Mouse (Mus musculus) brain, embryonic 18.5 days (tissue): Measurements from ENCODE around the gene Prr3.
"Not testable (repeated sequence)": the region's sequence is repeated elsewhere in the genome, so short reads cannot be mapped to it uniquely, and the experiment has no call there.

Source experiments
- DNase-seq: peaks from one replicate; pipeline ENCODE4 v3.0.0-alpha.2; 2012; ENCODE audit warnings: low read depth, low spot score

Prr3 gene

DNA sequence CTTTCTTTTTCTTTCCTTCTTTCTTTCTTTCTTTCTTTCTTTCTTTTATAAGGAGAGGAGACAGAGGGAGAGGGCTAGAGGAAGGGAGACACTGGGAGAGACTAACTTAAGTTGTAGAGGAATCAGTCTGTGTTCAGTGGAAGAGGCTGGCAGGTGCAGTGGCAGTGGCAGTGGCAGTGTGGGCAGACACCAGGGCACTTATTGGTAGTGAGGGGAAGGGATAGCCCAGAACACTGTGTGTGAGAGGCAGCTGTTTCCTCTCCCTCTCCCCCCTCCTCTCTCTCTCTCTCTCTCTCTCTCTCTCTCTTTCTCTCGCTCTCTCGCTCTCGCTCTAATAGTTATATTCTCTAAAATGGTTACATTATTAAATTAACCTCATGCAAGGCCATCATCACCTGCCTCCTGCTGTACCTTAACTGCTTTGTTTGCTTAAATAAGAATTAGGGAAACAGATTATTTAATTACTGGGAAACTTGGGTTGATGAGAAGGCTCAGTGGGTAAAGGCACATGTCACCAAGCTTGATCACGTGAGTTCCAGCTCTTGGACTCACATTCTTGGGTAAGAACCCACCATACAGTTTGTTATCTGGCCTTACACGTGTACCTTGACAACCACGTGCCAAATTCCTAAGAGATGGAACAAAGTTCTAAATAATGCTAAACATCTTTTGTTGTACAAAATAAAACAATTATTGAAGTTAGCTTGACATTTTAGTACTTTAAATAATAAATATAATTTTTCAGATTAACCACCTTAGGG is 18.7 kb upstream of the Prr3 start:
- DNase-seq = no peak

- no peak for DNase-seq
Measured at GRCm38 (mm10) chr17:35997713-35998510, 17.9 kb upstream of the Prr3 start.

GRCm38 (mm10) chr17:35996949-35997348 is 16.9 kb upstream of the Prr3 start:
- peak; percentile 78 for DNase-seq

DNA sequence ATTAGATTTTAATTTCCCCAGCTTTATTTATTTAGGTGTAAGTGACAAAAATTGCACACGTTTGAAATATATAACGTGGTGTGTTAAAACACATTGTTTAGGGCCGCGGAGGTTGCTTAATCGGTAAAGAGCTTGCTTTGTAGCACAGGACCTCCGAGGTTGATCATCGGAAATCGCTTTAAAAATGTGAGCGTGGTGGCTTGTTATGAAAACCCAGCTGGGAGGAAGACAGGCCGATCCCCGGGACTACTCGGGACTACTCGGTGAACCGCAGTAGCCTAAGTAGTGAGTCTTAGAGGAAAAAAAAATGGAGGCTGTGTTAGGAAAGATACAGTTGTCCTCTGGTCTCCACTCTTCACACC is 14.8 kb upstream of the Prr3 start:
- no peak for DNase-seq

GRCm38 (mm10) chr17:35994175-35994878 is 14.3 kb upstream of the Prr3 start:
- DNase-seq = peak; percentile 78

- peak; percentile 55 for DNase-seq
Measured at GRCm38 (mm10) chr17:35993675-35994074, 13.6 kb upstream of the Prr3 start.

DNA sequence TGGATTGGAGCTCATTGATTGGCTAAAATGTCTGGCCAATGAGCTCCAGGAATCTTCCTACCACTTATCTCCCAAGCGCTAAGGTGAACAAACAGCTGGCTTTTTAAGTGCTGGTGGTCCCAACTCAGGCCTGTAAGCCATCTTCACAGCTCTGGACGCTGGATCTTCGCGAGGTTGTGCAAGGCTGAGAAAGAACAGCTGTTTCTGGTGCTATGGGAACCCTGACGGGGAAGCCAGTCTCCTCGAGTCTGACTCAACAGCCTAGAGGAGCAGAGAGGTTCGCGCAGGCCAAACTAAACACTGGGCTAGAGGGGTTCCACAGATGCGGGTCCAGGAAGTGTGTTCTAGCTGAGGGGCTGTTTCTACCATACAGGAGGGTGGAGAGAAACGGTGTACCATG is 11.7 kb upstream of the Prr3 start:
- DNase-seq = no peak

DNA sequence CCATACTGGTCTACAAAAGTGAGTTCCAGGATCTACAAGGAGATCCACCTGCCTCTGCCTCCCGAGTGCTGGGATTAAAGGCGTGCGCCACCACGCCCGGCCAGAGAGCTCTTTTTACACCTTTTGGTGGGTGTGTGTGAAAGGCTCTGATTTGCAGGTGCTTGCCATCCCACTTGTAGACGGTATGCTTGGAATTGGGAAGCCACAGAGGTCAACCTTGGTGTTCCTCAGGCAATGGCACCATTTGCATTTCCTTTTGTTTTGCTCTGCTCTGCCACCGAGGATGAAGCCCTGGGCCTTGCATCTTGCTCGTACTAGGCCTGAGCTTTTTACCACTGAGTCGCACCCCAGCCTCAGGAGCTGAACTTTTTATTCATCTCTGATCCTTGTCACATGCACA is 1.7 kb upstream of the Prr3 start:
- DNase-seq = no peak

DNA sequence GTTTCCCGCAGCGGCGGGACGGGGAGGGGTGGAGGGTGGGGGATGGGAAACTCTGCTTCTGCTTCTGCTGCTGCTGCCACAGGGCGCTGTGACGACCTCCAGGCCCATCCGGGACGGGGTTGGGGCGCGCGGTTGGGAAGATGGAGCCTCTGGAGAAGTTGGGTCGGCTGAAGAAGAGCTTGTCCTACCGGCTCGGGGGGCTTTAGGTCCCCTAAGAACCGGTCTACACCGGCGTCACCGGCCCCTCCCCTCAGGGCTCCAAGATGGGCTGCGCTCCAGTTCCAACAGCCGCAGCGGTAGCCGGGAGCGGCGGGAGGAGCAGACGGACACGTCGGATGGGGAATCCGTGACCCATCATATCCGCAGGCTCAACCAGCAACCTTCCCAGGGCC is 323 bp upstream of the Prr3 start:
- DNase-seq = no peak

DNA sequence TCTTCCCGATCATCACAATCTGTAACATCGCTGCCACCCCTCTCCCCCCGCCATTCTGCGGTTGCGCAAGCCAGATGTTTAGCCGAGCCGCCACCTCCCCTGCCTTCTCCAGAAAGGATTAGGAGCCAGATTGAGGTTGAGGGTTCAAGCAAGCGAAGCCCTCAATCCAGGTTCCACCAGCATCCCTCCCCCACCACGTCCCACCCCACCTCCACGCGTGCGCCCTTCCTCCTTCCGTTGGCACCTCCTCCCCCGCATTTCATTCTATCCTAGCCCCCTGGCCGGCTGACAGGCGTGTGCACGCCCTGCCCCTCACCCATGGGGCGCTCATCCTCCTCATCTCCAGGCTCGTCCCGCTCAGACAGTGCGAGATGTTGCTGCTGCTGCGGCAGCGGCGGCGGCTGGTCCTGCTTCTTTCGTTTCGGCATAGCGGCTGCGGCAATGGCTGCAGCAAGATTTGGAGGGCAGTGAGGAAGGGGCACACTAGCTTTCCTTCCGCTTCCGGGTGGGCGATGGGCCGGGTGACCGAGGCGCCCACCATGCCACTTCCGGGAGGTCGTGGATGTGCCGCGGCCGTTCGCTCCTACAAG is 1.1 kb downstream of the Prr3 start:
- peak; percentile 83 for DNase-seq

DNA sequence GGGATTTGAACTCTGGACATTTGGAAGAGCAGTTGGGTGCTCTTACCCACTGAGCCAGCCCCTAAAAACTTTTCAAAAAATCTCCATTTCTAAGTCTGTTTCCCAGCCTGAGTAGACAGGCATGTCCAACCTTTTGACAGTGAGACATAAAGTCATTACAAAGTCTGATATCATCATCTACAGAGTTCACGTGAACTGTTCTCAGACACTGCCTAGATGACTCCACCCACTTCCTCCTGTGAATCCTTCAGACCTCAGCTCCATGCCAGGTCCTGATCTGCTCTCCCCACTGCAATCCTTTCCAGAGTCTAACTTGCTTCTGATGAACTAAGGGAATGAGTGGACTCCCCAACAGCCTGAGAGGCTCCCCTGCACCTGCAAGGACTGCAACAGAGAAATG is 7.9 kb downstream of the Prr3 start:
- no peak for DNase-seq

DNA sequence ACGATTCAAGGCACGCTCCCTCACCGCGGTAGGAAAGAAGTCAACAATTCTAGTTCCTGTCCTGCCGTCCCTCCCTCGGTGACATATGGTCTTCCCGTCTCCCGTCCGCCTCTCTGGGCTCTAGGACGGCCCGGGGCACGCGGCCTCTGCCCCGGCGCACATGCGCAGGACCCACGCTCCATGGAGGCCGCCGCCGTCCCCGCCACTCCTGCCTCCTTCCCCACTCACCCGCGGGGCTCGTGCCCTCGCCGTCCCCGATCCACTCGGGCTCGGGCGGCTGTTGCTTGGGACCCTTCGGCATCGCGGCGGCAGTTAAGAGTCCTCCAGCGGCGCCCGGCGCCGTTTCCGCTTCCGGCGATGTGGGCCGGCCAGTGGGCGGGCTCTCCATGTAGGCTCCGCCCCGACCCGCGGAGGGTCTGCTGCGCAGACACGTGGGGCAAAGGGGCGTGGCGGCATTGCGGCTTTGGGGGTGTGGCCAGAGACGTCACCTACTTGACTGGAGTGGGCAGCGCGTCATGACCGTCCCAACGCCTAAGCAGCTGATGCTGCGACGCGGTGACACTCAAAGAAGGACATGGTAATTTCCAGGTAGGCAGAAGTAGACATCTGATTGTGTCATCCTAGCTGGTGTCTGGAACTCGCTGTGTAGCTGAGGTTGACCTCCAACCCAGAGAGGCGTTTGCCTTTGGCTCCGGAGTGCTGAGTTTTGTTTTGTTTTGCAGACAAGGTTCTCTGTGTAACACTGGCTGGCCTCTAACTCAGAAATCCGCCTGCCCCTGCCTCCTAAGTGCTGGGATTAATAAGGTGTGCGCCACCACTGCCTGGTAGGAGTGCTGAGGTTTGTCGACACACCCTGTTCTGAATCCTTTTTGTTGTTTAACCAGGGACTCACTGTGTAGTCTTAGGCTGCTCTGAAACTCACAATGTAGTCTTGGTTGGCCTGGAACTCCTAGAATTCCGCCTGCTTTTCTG is 10.3 kb downstream of the Prr3 start, which contains the start of gene Abcf1:
Gene Abcf1, minus strand, starts transcription at position 344 of the 972 bp plus-strand sequence.
- peak; percentile 87 for DNase-seq

GRCm38 (mm10) chr17:35967621-35968020 is 12.4 kb downstream of the Prr3 start:
- no peak for DNase-seq

- DNase-seq = no peak
Measured at GRCm38 (mm10) chr17:35963279-35963678, 16.8 kb downstream of the Prr3 start.

GRCm38 (mm10) chr17:35958533-35959223 is 21.4 kb downstream of the Prr3 start:
- no peak for DNase-seq

GRCm38 (mm10) chr17:35954665-35955064 is 25.4 kb downstream of the Prr3 start:
- no peak for DNase-seq

GRCm38 (mm10) chr17:35952559-35952958 is 27.5 kb downstream of the Prr3 start:
- DNase-seq = not testable (repeated sequence)

DNA sequence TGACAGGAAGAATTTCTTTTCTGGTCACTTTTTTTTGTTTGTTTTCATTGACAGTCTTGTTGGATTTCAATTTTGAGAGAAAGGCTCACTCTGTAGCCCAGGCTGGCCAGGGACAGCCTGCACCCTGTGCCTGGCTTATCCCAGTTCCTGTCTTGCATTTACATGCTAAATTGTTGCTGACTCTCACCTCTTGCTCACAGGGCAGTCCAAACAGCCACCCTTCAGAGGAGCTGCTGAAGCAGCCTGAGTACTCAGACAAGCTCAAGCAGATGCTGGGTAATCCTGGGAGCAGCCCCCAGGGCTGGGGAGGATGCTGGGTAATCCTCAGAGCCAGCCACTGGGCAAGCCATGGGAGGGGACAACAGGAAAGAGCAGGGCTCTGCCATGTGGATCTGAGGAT is 29.1 kb downstream of the Prr3 start:
- DNase-seq = not testable (repeated sequence)

DNA sequence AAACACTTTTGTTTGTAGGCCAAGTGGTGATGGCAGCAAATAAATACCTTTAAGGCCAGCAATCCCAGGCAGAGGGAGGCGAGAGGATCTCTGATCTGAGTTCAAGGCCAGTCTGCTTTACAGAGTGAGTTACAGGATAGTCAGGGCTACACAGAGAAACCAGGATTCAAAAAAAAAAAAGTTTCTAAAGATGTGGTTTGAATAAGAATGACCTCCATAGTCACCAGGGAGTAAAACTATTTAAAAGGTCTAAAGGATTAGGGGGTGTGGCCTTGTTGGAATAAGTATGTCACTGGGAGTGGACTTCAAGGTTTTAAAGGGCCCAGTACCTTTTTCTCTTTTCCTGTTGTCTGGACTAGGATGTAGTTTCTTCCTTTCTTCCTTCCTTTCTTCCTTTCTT is 40.1 kb downstream of the Prr3 start:
- DNase-seq = no peak

DNA sequence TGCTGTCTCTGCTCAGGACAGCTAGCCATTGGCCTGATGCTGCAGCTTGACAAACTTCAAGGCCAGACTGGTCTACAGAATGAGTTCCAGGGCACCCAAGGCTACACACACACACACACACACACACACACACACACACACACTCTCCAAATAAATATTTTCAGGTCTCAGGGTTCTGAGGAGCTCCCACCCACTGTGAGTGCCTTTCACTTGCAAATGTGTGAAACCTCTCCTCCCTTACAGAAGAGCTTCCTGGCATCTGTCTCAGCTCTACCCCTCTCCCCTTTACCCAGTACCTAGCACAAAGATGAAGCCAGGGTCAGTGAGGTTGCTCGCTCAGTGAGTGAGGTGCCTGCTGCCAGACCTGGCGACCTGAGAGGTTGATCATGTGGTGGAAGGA is 40.9 kb downstream of the Prr3 start:
- DNase-seq = no peak
